9 mouse cellular contexts compared by ENCODE assay signal in the genomic region with DNA sequence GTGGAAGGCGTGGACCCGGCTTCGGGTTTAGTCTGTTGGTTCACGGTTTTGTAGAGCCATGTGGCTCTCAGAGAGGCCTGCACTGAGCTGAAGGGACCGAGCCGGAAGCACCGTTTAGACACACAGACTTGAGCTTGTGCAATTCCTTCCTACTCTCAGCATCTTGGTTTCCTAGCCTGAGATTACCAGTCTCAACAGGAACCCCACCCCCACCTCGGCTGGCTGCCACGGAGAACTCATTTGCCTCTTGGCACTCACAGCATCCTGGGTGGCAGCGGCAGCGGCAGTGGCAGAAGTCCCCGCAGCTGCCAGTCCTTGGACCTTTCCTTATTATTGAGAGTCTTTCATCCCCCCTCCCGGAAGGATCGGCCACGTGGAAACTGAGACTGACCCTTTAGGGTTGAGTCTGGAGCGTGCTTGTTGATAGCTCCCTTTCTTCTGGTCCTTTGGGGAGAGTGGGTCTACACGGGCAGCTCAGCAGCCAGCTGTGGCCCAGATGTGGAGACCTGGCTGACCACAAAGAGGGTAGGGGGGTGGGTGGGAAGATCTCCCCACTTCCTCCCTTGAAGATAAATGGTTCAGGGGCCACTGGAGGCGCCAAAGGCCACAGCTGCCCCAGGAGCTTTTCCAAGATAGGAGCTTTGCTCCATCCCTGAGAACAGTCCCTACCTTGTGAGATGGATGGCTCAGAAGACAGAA. TPM values are rescaled to one million over a fixed set of nuclear protein-coding genes. Genes with fewer than 3 reads are reported as not detected.
DNase-seq lines count a peak whose midpoint lies in the region; ATAC-seq lines count a peak whose summit lies in the region.
"Had no signal": no experiment of that assay in that cellular context is flagged by ENCODE, and none has a peak within 500 bp of the region (broad histone marks: within the 10 kb centered on the region; RNA-seq: fewer than 3 reads in every experiment).

No protein-coding gene starts in this region.

- no peak overlapping the region for H3K27ac ChIP-seq in limb, embryonic 12.5 days
- no peak overlapping the region for H3K27ac ChIP-seq in intestine, embryonic 16.5 days (ENCODE audit: low read length)
- H3K27ac ChIP-seq: liver, embryonic 14.5 days had no signal

- WGBS in limb, embryonic 12.5 days: 52% methylated on average over 18 of the region's 18 CpGs
- WGBS in intestine, embryonic 16.5 days: 63% methylated on average over 18 of the region's 18 CpGs

- peak overlapping the region; percentile 10; the same call in 1 of the 2 replicates for H3K4me2 ChIP-seq in limb, embryonic 12.5 days
- H3K4me2 ChIP-seq in intestine, embryonic 16.5 days (ENCODE audit: low read depth, low read length): no peak overlapping the region

- no peaks in the 10 kb centered on the region for H3K36me3 ChIP-seq in limb, embryonic 12.5 days
- no peaks in the 10 kb centered on the region for H3K36me3 ChIP-seq in intestine, embryonic 16.5 days (ENCODE audit: control insufficient read depth, insufficient read depth, low read length)

- peak; percentile 32 for DNase-seq in embryo, embryonic 10 days (ENCODE audit: low spot score)
- no peak for DNase-seq in embryo, embryonic 9.5 days (ENCODE audit: extremely low spot score)
- peak; percentile 28 for DNase-seq in thymus, postnatal 4 days
- no peak for DNase-seq in thymus, postnatal 14 days
- DNase-seq in gastrocnemius, postnatal 25 days: no peak
- no peak for DNase-seq in thymus, postnatal 25 days

- H3K9me3 ChIP-seq in limb, embryonic 12.5 days: no peaks in the 10 kb centered on the region
- no peaks in the 10 kb centered on the region for H3K9me3 ChIP-seq in intestine, embryonic 16.5 days (ENCODE audit: control insufficient read depth, low read length)

- ATAC-seq in limb, embryonic 12.5 days (ENCODE audit: insufficient number of reproducible peaks, insufficient read depth, low FRiP score, low TSS enrichment, low read depth): no peak
- ATAC-seq in intestine, embryonic 16.5 days: no peak

- no peaks in the 10 kb centered on the region for H3K27me3 ChIP-seq in limb, embryonic 12.5 days
- H3K27me3 ChIP-seq in intestine, embryonic 16.5 days (replicated peaks; ENCODE audit: control insufficient read depth, insufficient read depth, low read length): no peaks in the 10 kb centered on the region

- H3K9ac ChIP-seq in limb, embryonic 12.5 days (replicated peaks): no peak overlapping the region; the same call in 1 of the 2 replicates
- H3K9ac ChIP-seq in intestine, embryonic 16.5 days (ENCODE audit: low read depth, low read length): no peak overlapping the region
- H3K9ac ChIP-seq: liver, embryonic 14.5 days had no signal

- H3K4me3 ChIP-seq in limb, embryonic 12.5 days (replicated peaks): no peak overlapping the region
- H3K4me3 ChIP-seq in intestine, embryonic 16.5 days (ENCODE audit: low read length): no peak overlapping the region

- peaks cover 41% of the 10 kb centered on the region for H3K4me1 ChIP-seq in limb, embryonic 12.5 days (replicated peaks)
- H3K4me1 ChIP-seq in intestine, embryonic 16.5 days (ENCODE audit: control insufficient read depth, insufficient read depth, low read length): peaks cover 6% of the 10 kb centered on the region; the same call in 1 of the 2 replicates

RNA-seq across cellular contexts. Expression of a gene that starts 24.0 kb away (rescaled TPM):
- polyA plus RNA-seq in limb, embryonic 12.5 days (2016; fragmentation: Nextera tagmentation; extraction: Ambion mirVana): 13.5 and 14.1 TPM in 2 replicates
- total RNA-seq in gastrocnemius, postnatal 25 days (2021): 1 to 10 TPM; 3.5 to 6.1 TPM
- polyA plus RNA-seq in intestine, embryonic 16.5 days (2015; fragmentation: Nextera tagmentation; extraction: Ambion mirVana): 5.0 and 5.1 TPM in 2 replicates

Comparison
In these comparisons a context has a peak if more than half of its experiments do, and no peak if none do; other contexts are left out.
1. DNase-seq: peak in embryo, embryonic 10 days (single experiment) and thymus, postnatal 4 days (single experiment); none in embryo, embryonic 9.5 days (single experiment), thymus, postnatal 14 days (single experiment), gastrocnemius, postnatal 25 days (single experiment) and thymus, postnatal 25 days (single experiment).